Mouse (Mus musculus) heart, embryonic 10.5 days (tissue): ENCODE measurements at regions not wholly inside any gene's neighbourhood (a gene's known extent, or its start where the extent isn't known, plus 50 kb on each side); places are given as distances from the start of the nearest gene placed in this dataset.

Experiments used
- DNase-seq: peaks from one replicate; pipeline ENCODE4 v3.0.0-alpha.2; 2017; ENCODE audit warnings: low spot score
- H3K27ac ChIP-seq: fragments of 300-500 bp; sonication (generic); 2 replicates; pipeline ENCODE4 v1.5.1; 2016; ENCODE audit warnings: mild to moderate bottlenecking
- H3K27me3 ChIP-seq: fragments of 300-500 bp; sonication (generic); 2 replicates; pipeline ENCODE4 v1.6.1; 2016; ENCODE audit warnings: mild to moderate bottlenecking; ENCODE audit not compliant: poor library complexity, insufficient read depth, severe bottlenecking
- H3K36me3 ChIP-seq: fragments of 300-500 bp; sonication (generic); 2 replicates; pipeline ENCODE4 v1.6.1; 2016; ENCODE audit warnings: mild to moderate bottlenecking, moderate library complexity
- H3K4me1 ChIP-seq: fragments of 300-500 bp; sonication (generic); 2 replicates; pipeline ENCODE4 v1.6.1; 2016; ENCODE audit warnings: mild to moderate bottlenecking
- H3K4me3 ChIP-seq: fragments of 300-500 bp; sonication (generic); 2 replicates; pipeline ENCODE4 v1.5.1; 2016; ENCODE audit warnings: mild to moderate bottlenecking, moderate library complexity
- H3K9me3 ChIP-seq: fragments of 300-500 bp; sonication (generic); 2 replicates; pipeline ENCODE4 v1.6.1; 2016; ENCODE audit warnings: mild to moderate bottlenecking, moderate library complexity
- WGBS: fragments of 180-500 bp; shearing (Covaris S2); methylation state at CpG from one replicate; pipeline ENCODE4 v1.1.7; 2016; 5-methylcytosine and 5-hydroxymethylcytosine counted together

DNA sequence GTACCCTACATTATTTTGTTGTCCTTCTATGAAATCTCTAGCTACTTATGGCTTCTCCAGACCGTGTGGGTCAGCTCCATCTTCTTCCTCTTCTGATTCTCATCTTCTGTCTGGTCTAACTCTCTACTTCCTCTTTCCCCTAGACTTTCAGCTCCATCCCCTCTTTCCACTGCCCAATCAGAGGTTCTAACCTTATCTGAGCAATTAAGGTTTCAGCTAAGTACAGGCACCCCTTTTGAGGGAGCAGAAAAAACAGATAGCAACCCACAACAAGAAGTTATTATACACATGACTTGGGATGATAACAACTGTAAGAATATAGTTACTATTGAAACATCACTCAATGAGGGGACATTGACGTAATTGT lies 136.8 kb upstream of the Meis1 start:
- 63% methylated on average over 2 of the region's 2 CpGs for WGBS

DNA sequence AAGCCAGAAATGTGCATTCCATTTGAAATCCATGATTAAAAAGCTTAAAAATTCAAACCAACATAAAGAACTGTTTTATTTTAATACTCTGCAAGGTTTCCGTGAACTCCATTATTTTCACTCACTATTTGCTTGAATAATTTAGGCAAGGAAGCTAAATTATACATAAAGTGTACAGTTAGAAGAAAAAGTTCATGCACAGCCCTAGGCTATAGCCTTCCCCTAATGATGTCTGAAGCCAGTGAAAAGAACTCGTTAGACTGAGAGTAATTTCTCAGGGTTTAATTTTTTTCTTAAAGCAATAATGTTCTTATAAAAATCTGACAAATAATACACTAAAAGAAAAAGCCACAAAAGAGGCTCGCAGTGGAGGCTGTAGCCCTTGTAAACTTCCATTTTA lies 141.4 kb upstream of the Meis1 start:
- Histone ChIP-seq H3K9me3 (no peaks in the 10 kb centered on the region), H3K27ac (no peak overlapping the region), H3K4me3 (no peak overlapping the region), H3K27me3 (no peaks in the 10 kb centered on the region), H3K36me3 (no peaks in the 10 kb centered on the region), H3K4me1 (no peaks in the 10 kb centered on the region)
- DNase-seq, result no peak
- WGBS, result 68% methylated on average over 3 of the region's 3 CpGs

More for the DNA sequence above, 136.8 kb upstream of the Meis1 start:
- no peak overlapping the region for H3K27ac ChIP-seq
- H3K4me1 ChIP-seq, result no peaks in the 10 kb centered on the region
- H3K9me3 ChIP-seq, result no peaks in the 10 kb centered on the region
- H3K27me3 ChIP-seq, result no peaks in the 10 kb centered on the region
- DNase-seq, result no peak
- no peaks in the 10 kb centered on the region for H3K36me3 ChIP-seq
- H3K4me3 ChIP-seq, result no peak overlapping the region

DNA sequence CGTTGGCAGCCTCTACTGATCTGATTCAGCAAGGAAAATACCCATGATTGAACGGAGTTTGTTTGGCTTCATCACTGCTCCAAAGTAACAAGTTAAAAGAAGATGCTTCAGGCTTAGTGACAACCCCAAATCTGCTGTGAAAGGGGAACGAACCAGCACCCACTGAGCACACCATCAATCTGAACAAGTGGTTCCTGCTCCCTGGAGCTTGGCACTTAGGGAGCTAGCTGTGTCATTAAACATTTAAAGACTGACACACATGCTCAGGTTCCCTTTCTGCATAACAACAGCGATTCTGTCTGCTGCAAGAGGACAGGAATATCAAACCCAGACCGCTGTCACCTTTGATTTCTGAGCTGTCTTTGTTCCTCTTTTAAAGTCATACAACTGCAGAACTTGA lies 141.9 kb upstream of the Meis1 start:
- Histone ChIP-seq H3K27ac (no peak overlapping the region), H3K4me3 (no peak overlapping the region), H3K4me1 (no peaks in the 10 kb centered on the region), H3K9me3 (no peaks in the 10 kb centered on the region), H3K27me3 (no peaks in the 10 kb centered on the region), H3K36me3 (no peaks in the 10 kb centered on the region)
- no peak for DNase-seq
- 43% methylated on average over 5 of the region's 5 CpGs for WGBS

DNA sequence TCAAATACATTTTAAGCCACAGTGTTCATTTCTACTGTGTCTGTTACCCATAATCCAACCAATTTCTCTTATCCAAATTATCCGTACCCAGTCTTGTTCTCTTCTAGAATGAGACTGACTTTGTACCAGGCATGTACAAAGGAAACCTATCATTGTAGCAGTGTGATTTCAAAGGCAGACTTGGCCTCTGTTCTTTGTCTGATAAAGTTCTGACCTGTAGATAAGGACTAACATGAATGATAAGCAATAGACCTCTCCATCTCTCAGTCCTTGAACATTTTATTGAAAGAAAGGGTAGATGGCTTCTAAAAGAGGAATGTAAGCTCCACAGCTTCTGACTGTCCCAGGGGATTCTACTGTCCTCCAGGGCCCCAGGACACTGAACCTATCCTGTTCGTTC lies 152.2 kb upstream of the Meis1 start:
- Histone ChIP-seq H3K36me3 (no peaks in the 10 kb centered on the region), H3K4me3 (no peak overlapping the region), H3K9me3 (no peaks in the 10 kb centered on the region), H3K27ac (no peak overlapping the region), H3K4me1 (0 out of 2 replicates have a peak, but pooled peaks cover 2% of the 10 kb centered on the region), H3K27me3 (no peaks in the 10 kb centered on the region)
- WGBS, result 64% methylated on average over 2 of the region's 2 CpGs
- DNase-seq, result no peak

DNA sequence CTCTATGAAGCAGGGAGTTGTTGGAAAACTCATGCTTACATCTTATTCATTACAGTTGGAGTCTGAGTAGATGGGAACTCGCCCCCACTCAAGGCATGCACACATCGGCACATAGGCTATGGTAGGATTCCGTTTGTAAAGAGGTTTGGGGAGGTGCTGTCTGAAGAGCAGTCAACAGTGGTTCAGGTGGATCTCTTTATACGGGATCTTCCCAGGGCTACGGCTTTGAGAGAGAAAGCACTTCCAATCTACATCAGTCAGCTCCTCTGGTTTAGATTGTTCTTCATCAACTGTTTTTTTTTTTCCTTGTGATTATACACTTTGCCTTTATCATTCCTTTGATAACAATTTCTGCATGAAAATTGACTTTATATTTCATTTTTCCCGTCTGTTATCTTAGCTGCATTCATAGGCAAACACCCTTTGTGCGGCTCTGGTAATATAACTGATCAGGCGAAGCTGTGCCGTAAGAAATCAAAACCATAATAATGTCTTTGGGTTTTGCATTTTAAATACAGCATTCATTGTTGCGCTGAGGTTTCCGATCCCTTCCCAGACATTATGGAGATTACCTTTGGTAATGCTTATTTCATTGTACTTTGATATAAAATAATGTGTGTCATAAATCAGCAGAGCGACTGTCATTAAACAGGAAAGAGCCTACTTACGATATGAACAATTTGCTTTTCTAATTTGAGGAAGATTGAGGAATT lies 155.7 kb upstream of the Meis1 start:
- DNase-seq, result no peak
- no peaks in the 10 kb centered on the region for H3K27me3 ChIP-seq
- H3K27ac ChIP-seq, result no peak overlapping the region
- 81% methylated on average over 13 of the region's 13 CpGs for WGBS
- H3K4me1 ChIP-seq, result 0 out of 2 replicates have a peak, but pooled peaks cover 2% of the 10 kb centered on the region
- no peak overlapping the region for H3K4me3 ChIP-seq
- H3K9me3 ChIP-seq, result no peaks in the 10 kb centered on the region
- no peaks in the 10 kb centered on the region for H3K36me3 ChIP-seq

DNA sequence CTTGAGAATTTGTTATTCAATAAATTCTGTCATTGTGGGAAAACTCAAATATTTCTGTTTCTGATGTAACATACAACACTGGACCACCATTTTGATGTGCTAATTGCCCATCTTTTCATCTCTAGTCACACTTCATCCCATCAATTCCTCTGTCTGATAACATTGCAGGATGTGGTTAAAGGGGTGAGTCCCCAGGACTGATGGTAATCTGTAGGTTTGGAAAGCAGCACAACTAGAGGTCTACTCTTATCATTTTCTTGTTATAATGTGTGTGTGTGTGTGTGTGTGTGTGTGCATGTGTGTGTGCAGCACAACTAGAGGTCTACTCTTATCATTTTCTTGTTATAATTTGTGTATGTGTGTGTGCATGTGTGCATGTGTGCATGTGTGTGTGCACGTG lies 160.5 kb upstream of the Meis1 start:
- Histone ChIP-seq H3K4me3 (no peak overlapping the region), H3K36me3 (no peaks in the 10 kb centered on the region), H3K9me3 (no peaks in the 10 kb centered on the region), H3K4me1 (no peaks in the 10 kb centered on the region), H3K27me3 (no peaks in the 10 kb centered on the region), H3K27ac (no peak overlapping the region)
- WGBS, result 88% methylated on average over 1 of the region's 1 CpGs
- DNase-seq, result no peak

DNA sequence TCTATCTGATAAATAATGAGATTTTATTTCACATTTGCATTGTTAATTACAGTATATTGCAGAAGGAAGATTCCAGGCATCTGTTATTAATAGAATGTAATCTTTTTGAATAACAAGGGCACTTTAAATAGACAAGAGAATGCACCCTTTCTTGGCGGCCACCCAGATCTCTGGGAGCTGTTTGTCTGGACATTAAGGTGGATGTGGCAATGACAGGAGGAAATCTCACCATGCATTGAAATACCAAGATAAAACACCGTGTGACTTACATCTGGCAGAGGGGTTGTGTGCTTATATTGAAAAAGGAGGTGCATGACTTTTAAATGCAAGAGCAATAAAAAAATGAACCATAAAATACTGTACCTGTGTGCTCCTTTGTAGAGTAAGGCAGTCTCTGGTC lies 171.0 kb upstream of the Meis1 start:
- Histone ChIP-seq H3K4me1 (peaks cover 26% of the 10 kb centered on the region), H3K36me3 (no peaks in the 10 kb centered on the region), H3K27me3 (no peaks in the 10 kb centered on the region), H3K9me3 (no peaks in the 10 kb centered on the region), H3K27ac (no peak overlapping the region), H3K4me3 (no peak overlapping the region)
- WGBS, result 26% methylated on average over 2 of the region's 2 CpGs
- no peak for DNase-seq

DNA sequence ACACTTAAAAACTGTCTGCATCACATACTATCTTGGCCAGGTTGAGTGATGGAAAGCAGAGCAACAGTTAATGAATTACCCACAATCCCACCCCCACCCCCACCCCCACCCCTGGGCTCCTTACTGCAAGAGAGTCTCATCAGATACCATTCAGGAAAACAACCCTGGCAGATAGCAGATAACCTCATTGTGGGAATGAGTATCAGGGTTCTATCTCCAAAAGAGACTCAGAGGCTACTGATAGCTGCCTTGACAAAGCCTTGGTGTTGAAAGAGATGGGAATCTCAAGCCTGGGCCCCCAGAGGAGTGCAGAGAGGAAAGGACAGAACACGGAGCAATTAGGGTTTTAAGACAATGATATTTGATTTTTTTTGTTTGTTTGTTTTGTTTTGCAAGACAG lies 175.7 kb upstream of the Meis1 start:
- Histone ChIP-seq H3K4me1 (peaks cover 29% of the 10 kb centered on the region), H3K27ac (peak overlapping the region; percentile 47), H3K4me3 (no peak overlapping the region), H3K36me3 (no peaks in the 10 kb centered on the region), H3K27me3 (no peaks in the 10 kb centered on the region), H3K9me3 (no peaks in the 10 kb centered on the region)
- 10% methylated on average over 1 of the region's 1 CpGs for WGBS
- DNase-seq, result no peak

DNA sequence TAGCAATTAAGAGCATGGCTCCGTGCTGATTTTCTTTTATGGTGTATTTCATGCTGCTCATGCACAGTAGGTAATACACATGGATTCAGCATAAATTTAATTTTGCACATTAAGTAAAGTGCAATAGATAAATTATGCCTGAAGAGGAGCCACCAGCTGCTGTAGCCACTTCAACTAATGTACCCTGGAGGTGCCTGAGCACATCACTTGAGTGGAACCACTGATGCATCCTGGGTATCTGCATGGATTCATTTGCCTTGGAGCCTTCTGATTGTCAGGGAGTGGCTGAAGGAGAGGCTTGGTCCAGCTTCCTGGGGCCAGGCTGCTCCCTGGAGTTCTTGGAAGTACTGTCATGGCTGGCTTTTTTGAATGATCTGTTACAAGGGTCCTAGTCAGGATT lies 179.0 kb upstream of the Meis1 start:
- no peak for DNase-seq
- no peak overlapping the region for H3K27ac ChIP-seq
- no peaks in the 10 kb centered on the region for H3K27me3 ChIP-seq
- no peak overlapping the region for H3K4me3 ChIP-seq
- H3K9me3 ChIP-seq, result no peaks in the 10 kb centered on the region
- WGBS, result 92% methylated on average over 1 of the region's 1 CpGs
- H3K36me3 ChIP-seq, result no peaks in the 10 kb centered on the region
- peaks cover 28% of the 10 kb centered on the region for H3K4me1 ChIP-seq

DNA sequence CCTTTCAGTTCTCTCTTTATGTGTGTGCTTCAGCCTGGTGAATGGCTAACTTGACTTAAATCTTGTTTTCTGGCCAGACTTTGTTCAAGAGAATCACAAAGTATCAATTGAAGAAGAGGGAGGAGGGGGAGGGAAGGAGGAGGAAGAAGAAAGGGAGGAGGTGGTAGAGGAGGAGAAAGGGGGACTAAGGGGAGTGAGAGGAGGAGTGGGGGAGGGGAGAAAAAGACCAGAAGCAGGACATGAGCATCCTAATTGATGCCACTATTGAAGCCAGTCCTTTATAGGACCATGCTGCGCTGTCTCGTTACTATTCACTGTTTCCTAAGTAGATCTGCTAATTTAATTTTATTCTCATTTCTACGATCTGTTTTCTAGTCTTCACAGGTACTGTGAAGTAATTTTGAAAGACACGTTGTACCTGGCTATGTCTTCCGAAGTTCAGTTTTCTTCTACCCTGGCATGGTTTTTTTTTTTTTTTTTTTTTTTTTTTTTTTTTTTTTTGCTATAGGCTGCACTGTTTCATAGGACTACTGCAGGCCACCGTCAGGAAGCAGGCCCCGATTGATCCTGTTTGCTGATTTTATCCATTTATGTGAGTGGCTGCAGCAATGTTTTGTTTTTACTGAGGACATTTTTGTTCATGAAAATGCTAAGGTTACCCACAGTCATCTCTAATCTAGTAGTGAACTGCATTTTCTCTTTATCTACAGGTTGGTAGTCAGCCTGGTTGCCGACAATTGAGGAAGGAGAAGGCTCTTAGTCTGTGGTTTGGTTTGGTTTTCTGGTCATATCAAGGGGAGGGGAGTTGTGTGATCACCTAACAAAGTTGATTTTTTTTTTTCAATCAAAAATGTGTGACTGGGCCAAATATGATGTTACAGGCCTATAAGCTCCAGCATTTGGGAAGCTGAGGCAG lies 184.1 kb upstream of the Meis1 start:
- no peak overlapping the region for H3K4me3 ChIP-seq
- DNase-seq, result no peak
- H3K27me3 ChIP-seq, result no peaks in the 10 kb centered on the region
- WGBS, result 72% methylated on average over 8 of the region's 8 CpGs
- H3K27ac ChIP-seq, result 0 out of 2 replicates have a peak overlapping the region, but pooled peaks have one; percentile 22
- H3K9me3 ChIP-seq, result no peaks in the 10 kb centered on the region
- H3K36me3 ChIP-seq, result no peaks in the 10 kb centered on the region
- H3K4me1 ChIP-seq, result peaks cover 9% of the 10 kb centered on the region; the same call in 1 of the 2 replicates

DNA sequence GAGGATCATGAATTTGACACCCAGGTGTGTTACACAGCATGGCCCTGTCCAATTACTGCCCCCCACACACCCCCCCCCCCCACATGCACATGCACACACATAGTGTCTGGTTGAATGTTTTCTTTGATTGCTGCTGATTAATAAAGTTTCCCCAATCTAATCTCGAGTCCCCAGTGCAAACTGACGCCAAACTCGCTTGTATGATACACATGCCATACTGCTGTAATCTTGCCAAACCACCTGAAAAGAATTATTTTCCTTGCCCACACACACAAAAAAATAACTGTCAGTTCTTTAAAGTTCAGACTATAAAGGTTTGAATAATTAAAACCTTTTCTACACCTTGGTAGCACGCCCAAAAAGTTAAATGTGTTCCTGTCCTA lies 184.7 kb upstream of the Meis1 start:
- Histone ChIP-seq H3K9me3 (no peaks in the 10 kb centered on the region), H3K27ac (no peak overlapping the region), H3K36me3 (no peaks in the 10 kb centered on the region), H3K4me1 (peaks cover 9% of the 10 kb centered on the region; the same call in 1 of the 2 replicates), H3K4me3 (no peak overlapping the region), H3K27me3 (no peaks in the 10 kb centered on the region)
- 85% methylated on average over 4 of the region's 4 CpGs for WGBS
- no peak for DNase-seq

DNA sequence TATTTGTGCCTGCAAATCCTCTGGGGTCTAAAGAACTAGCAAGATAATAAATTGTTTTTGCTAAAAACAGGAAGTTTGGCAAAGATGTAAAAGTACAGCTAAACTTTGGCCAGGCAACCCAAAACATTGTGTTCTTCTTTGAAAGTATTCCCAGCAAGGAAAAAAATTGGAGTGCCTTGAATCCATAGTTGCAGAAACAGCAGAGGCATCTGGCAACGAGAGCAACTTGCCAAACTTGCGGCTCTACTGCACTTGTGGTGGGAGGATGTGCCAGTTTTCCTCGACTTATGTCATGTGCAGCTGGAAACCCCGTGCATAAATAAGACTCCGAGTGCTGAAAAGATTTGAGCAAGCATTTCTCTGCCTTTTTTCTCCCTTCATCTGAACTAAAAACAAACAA lies 185.2 kb upstream of the Meis1 start:
- H3K9me3 ChIP-seq, result no peaks in the 10 kb centered on the region
- H3K4me1 ChIP-seq, result peaks cover 9% of the 10 kb centered on the region; the same call in 1 of the 2 replicates
- DNase-seq, result no peak
- WGBS, result 63% methylated on average over 5 of the region's 5 CpGs
- H3K4me3 ChIP-seq, result no peak overlapping the region
- H3K27ac ChIP-seq, result no peak overlapping the region
- no peaks in the 10 kb centered on the region for H3K36me3 ChIP-seq
- no peaks in the 10 kb centered on the region for H3K27me3 ChIP-seq

DNA sequence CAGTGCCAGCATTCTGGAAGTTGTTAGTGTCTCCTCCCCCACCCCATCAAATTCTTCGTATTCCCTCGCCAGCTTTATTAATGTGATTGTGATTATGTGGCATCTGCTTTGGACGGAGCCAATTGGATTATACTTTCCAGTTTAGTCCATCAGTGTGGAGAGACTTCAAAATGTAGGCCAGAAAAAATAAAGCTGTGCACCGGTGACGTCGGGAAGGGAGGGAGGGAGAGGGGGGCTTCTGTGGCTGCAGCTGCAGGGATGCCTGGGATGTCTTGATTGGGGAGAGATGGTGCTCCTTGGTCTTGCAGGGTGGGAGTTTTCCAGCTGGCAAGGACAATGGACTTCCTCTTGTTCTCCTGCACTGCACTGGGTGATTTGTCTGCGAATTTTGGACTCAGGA lies 185.7 kb upstream of the Meis1 start:
- no peak for DNase-seq
- Histone ChIP-seq H3K36me3 (no peaks in the 10 kb centered on the region), H3K9me3 (no peaks in the 10 kb centered on the region), H3K4me1 (peaks cover 9% of the 10 kb centered on the region; the same call in 1 of the 2 replicates), H3K4me3 (no peak overlapping the region), H3K27ac (peak overlapping the region; percentile 10; the same call in 1 of the 2 replicates), H3K27me3 (no peaks in the 10 kb centered on the region)
- WGBS, result 69% methylated on average over 7 of the region's 7 CpGs
